Mouse (Mus musculus) layer of hippocampus, adult 18-20 months (tissue): ENCODE measurements around the gene B3gnt9. TPM values are rescaled to one million over a fixed set of nuclear protein-coding genes. Genes with fewer than 3 reads are reported as not detected.
"Not testable (repeated sequence)": the region's sequence is repeated elsewhere in the genome, so short reads cannot be mapped to it uniquely, and the experiment has no call there.

Experiments used
- DNase-seq, 2 experiments: peaks; one replicate each; pipeline ENCODE4 v3.0.0; 2022; ENCODE audit warnings: low spot score in 2 of 2
- long read RNA-seq: library from polyadenylated mRNA; stranded (forward); transcript quantifications from one replicate; pipeline ENCODE4 v2.0.0, GENCODE M21; 2021
- total RNA-seq, 2 experiments: library from RNA; stranded (reverse); gene quantifications; 2 replicates each; pipeline ENCODE4 v1.2.3; 2021

Gene B3gnt9
- 1 to 10 TPM; 3.3 to 3.8 TPM for total RNA-seq
- long read RNA-seq, partial matches to known transcripts = 0 of 3 reads
- long read RNA-seq, other reads (novel, unspliced or antisense) = 0 of 3 reads

DNA sequence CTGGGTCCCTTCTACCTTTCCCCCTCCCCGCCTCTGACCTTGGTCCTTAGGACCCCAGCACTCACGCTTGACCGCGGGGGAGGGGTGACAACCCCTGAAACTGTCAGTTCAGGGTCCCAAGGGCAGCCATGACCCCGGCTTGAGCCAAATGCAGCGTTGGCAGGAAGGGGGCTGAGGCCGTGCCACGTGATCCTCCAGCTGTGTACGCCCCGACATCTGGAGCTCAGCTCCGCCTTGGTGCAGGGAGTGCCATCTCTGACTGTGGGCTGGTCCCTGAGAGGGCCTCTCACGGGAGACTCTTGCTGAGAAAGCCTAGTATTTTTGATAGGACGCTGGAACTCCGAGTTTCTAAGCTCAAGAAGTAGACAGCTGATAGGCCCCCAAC is at the start of gene B3gnt9:
TSS of gene B3gnt9 (minus strand) at position 188 of the 385 bp plus-strand sequence.
- peak in 1 of 2 experiments; percentile 44 for DNase-seq

DNA sequence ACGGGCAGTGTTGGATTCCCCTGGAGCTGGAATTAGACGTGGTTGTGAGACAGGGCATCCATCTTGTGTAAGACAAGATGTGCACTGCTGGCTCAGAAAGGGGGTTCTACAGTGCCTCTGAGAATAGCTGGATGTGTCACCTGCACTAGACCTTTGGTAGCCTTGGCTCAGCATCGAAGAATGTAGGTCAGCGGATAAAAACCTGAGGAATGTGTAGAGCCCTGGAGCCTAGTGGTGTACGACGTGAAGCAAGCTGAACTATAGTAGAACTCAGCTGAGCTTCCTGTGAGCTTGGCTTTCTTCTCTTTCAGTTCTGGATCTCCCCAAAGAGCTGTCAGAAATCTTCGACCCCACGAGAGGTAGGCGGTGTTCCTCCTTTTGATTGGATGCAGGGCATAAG is 48.9 kb upstream of the B3gnt9 start:
- DNase-seq = no peak

DNA sequence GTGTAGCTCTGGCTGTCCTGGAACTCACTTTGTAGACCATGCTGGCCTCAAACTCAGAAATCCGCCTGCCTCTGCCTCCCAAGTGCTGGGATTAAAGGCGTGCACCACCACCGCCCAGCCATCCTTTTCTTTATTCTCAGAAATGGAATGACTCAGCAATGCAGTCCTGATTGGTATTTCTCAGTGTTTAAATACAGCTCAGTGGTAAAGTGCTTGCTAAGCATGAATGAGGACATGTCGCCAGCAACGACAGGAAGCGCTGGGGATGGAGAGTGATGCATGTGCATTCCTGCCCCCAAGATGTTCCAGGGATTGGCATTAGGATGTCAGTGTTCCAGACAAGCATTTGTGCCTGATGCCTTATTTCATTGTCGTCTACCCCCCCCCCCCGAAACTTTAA is 48.4 kb upstream of the B3gnt9 start:
- DNase-seq = no peak

DNA sequence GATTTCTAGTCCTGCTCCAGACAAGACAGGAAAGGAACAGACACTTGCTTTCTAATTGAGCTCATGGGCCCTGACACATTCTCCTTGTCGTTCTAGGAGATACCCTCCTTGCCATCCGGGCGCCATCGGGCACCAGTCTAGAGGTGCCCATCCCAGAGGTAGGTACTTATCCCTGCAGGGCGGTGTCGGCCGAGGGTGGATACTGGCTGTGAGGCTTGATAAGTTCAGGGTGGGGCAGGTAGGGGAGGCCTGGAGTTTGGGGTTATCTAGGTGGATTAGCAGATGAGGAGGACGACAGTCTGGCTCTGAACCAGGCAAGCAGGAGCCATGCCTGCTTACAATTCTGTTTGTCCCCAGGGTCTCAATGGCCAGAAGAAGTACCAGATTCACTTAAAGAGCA is 45.0 kb upstream of the B3gnt9 start:
- no peak for DNase-seq

DNA sequence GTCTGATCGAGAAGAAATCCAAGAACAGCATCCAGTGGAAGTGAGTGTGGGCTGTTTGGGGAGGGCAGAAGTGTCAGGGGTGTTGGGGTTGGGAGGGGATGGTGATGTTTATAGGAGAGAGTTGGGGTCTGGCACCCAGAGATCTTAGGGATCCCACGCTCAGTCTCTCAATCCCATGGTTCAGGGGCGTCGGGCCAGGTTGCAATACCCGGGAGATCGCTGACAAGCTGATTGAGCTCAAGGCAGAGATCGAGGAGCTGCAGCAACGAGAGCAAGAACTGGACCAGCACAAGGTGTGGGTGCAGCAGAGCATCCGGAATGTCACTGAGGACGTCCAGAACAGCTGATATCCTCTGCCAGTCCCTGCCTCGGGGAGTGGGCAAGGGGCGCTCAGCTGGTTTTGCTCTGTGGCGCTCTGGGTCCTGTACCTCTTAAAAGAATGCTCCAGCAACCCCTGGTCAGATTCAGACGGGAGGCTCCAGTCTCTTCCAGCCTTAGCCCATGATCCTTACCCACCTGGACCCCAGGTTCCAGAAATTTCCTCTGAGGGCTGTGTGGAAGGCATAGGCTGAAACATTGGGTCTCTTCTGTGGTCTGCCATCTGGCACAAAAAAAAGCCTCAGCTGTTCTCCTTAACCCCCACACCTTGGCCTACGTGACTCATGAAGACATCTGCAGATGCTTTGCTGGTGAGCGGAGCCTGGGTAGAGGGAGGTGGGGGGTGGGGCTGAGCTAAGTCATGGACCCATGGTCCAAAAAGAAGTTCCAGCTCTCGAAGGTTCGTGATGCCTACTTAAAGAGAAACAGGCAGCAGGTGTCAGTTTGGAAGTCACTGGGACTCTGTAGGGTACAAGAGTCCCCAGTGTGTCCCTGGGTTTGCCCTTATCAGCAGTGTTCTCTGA is 43.6 kb upstream of the B3gnt9 start:
- no peak for DNase-seq

DNA sequence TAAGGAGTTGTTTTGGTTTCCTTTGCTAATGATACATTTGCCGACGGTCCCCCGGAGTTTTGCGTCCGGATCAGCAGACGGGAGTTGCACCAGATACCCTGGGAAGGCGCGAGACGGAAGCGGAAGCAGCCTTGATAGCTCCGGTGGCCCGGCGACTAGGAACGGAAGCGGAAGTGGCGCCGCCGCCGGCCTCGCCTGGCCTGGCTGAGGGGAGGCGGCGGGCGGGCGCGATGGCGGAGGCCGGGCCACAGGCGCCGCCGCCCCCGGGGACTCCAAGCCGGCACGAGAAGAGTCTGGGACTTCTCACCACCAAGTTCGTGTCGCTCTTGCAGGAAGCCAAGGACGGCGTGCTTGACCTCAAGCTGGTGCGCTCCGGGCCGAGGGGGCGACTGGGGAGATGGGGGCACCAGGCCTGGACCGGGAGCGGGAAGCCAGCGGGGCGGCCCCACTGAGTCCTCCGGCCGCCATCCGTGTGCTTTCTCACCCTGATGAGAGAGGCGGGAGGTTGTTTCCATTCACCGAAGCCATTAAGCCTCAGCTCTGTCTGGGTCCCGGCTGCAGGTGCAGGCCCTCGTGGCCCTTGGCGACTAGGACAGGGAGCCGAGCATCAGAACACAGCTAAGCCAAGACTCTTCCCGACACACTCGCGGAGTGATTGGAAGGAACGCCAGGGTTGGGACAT is 42.7 kb upstream of the B3gnt9 start, which contains the start of gene E2f4:
TSS of gene E2f4 (plus strand) at position 153 of the 682 bp plus-strand sequence.
- peak; percentile 92 to 95 for DNase-seq

DNA sequence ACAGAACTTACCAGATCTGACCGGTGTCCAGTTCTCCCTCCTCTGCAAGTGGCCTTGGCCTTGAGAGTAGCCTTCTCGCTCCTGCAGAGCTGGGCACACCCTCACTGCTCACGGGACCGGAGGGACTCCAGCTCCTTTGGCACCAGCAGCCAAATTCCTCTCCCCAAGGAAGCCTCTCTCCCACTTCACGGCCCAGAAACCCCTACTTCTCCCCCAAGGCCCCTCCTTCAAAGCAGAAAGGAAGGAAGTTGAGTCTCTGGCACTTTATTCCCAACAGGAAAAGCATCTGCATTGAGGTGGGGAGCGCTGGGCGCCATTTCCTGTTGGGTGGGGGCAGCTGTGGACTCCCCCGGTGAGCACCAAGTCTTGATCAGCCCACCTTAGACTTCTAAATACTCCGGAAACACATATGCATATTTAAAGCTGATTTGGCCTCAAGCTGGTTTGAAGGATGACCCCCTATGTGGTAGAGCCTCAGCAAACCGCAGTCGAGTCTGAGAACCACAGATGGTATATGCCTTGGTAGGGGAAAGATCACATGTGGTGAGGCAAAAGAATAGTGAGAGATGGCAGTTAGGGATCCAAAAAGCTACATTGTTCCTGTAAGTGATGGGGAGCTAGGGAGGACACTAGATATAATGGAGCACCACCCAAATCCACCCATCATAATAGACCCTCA is 41.1 kb upstream of the B3gnt9 start, which contains the start of gene Exoc3l:
TSS of gene Exoc3l (minus strand) at position 207 of the 679 bp plus-strand sequence.
- DNase-seq = no peak

DNA sequence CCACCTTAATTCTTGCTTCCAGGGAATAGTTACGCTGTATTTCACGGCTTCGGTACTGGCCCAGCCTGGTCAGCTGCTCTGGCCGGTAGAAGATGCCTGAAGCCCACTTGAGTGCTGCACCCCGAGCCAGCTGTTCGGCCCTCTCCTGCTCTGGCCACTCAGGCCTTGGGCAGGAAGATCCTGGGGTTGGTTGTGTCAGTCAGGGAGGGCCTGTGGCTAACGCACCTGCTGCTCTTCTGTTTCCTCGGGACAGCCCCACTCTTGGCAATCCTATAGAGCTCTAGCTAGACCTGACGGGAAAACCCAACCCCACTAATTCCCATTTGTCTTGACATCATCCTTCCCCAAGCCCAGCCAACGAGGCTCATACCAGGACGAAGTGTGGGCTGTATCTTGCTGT is 40.3 kb upstream of the B3gnt9 start:
- no peak for DNase-seq

DNA sequence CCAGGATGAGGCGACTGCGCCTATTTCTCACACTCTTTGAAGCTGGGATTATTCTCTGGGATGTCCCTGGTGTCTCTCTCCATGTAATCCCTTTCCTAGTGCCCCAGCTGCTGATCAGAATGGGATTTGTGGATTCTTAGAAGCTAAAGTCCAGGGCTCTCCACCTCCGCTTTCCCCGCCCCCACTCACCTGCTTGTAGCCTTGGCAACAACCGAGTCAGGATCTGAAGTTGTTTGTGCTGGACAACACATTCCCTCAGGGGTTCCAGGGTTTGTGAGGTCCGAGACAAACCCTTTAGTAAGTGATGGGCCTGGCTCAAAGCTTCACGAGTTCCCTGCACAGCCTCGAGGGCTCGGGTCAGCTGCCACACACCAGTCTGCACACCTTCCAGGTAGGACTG is 39.8 kb upstream of the B3gnt9 start:
- DNase-seq = no peak

DNA sequence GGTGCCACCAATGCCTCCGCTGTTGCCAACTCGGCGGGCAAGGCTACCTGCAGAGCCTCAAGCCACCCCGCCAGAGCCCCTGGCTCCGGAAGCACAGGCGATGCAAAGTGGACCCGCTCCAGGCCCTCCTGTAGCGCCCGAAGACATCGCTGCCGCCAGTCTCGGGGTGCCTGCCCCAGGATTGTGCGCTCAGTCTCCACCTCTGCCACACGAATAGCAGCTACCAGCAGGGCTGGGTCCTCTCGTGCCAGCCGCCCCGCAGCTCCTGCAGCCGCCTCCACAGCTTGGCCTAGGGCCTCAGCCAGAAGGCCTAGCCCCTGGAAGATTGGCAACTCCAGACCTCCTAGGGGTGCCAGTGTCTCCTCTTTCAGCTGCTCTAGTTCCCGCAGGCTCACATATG is 38.5 kb upstream of the B3gnt9 start:
- DNase-seq = no peak

DNA sequence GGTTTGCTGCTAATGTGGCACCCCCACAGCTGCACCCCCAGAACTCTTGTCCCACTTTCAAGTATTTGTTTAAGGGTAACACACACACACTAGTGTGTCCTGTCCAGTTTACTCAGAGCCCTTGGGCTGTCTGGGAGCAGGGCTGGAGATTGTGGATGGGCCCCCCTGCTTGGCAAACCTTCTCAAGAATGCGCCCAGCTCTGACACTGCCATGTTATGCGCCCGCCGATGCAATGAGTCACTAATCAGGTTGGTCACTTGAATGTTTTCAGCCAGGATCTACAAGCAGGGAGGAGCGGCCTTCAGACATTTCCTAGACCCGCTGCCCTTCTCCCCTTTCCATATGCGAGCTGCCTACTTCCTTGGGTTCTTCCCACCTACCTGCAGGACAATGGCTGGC is 37.5 kb upstream of the B3gnt9 start:
- DNase-seq = no peak

DNA sequence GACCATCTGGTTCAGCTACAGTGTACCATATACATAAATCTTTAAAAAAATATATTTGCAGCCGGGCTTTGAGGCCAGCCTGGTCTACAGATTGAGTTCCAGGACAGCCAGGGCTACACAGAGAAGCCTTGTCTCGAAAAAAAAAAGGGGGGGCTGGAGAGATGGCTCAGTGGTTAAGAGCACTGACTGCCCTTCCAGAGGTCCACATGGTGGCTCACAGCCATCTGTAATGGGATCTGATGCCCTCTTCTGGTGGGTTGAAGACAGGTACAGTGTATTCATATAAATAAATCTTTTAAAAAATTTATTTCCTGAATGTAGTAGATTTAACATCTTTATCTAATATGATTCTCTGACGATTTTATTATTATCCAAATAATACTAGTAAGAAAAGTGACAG is 36.8 kb upstream of the B3gnt9 start:
- not testable (repeated sequence) for DNase-seq

DNA sequence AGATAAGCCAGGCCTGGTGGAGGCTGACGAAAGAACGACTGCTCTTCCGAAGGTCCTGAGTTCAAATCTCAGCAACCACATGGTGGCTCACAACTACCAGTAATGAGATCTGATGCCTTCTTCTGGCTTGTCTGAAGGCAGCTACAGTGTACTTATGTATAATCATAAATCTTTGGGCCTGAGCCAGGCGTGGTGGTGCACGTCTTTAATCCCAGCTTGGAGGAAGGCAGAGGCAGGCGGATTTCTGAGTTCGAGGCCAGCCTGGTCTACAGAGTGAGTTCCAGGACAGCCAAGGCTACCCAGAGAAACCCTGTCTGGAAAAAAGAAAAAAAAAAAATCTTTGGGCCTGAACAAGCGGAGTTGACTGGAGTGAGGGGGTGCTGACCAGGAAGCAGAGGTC is 36.4 kb upstream of the B3gnt9 start:
- not testable (repeated sequence) for DNase-seq

DNA sequence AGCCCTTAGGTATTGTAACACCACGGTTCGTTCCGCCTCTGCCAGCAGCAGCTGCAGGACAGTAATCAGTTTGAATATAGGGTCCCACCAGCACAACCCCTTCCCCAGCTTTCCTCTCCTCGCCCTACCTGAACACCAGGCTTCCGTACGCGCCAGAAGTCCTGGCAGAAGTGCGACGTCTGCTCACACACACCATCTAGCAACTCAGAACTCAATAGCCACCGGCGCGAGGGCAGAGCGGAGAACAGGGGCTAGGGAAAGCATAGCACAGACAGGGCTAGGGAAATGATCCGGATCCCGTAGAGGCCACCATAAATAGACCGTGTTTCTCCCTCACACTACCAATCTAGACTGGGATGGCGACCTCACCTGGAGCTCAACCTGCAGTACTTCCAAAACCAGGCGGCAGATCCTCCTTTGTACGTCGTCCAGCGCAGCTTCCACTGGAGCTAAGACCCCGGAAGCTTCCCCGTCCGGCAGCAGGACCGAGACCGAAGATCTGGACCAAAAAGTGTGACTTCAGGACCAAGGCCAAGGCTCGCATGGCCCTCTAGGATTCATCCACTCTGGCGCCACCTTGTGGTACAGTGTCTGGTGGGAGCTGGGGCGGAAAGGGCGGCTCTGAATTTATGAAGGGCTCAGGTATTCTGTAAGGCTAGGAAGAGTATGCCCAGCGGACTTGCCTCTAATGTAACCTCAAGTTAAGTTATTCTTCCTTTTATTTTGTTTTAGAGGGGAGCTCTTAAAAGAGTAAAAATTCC is 35.8 kb upstream of the B3gnt9 start:
- DNase-seq = peak; percentile 59 to 79

DNA sequence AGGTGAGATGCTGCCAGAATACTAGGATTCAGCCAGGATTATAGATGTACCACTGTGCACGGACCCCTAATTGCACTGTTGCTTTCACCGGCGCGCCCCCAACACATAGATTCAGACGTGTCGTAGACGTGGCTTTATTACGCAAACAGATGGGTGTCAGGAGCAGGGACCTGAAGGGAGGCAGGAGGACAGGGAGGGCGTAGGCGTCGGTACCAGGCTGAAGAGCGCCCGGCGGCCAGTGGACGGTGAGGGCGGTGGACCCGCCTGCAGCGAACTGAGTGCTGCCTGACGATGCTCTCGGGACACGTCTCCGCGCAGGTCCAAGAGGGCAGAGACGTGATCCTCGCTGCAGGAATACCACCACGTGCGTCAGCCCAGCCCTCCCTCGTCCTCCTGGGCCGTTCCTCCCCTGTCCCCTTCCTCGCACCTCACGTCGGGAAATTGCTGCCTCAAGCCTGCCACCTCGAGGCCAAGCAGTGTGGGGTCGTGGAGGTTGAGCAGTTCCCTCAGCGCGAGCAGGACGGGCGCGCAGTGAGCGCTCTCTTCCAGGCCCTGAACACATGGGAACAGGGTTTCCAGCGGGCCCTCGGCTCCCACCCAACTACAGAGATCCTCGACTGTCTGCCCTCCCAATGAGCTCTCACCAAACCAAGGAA is 35.0 kb upstream of the B3gnt9 start, which contains the start of gene 4931428F04Rik:
TSS of gene 4931428F04Rik (minus strand) at position 60 of the 656 bp plus-strand sequence.
- peak in 1 of 2 experiments; percentile 54 for DNase-seq

DNA sequence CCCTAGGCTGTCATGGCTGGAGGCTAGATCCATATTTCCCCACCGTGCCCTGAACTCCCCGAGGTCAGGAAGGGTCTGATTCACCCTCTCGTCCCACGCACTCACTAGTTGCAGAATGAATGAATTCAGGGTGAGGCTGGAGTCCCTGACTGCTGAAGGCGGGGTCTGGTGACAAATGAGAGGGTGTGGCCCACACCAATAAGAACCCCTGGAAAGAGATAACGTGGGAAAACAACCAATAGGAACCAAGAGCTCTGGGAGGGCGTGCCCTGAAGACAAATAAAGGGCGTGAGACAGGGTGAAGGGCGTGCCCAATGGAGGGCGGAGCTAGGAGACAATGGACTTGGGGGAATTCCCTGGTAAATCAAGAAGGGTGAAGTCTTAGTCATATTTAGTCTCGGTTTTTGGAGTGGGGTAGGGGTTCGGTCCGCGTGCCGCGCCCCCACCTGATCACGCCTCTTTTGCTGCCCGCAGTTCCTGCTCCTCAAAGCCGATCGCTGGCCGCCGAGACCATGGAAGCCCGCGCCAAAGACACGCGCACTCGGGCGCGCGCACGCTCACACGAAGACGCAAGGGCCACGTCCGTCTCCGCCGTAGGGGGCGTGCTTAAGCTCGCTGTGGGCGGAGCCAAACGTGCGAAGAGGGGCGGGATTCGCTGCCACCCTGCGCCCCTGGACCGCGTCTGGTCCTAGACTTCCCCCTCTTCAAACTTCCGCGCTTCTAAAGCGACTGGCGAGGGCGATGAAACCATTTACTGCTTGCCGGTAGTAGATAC is 34.2 kb upstream of the B3gnt9 start:
- DNase-seq = peak; percentile 92 to 96

DNA sequence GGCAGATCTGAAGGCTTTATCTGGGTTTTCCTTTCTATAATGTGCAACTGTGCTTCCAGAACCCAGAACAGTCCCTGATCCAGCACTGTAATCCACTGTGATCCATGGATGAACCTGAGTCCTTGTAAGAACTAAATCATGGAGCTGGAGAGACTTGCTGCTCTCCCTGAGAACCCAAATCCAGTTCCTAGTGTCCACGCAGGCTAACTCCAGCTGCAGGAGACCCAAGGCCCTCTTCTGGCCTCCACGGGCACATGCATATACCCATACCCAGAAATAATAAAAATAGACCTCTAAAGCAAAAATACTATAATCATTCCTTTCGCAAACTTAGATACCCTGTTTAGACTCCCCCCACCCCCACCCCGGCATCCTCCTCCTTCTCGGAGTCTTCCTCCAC is 33.3 kb upstream of the B3gnt9 start:
- no peak for DNase-seq

DNA sequence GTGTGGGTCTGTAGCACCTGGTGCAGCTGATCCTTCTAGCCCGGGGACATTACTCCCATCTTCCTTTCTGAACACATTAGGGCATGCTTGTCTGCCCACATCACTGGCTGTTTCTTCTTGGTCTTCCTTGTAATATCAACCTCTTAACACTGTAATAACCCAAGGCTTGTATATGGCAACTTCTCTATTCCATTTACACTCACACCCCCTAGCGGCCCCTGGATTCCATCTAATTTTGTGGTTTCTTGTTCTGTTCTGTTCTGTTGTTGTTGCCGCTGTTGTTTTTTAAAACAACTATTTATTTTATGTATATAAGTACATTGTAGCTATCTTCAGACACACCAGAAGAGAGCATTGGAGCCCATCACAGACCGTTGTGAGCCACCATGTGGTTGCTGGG is 32.0 kb upstream of the B3gnt9 start:
- no peak for DNase-seq

DNA sequence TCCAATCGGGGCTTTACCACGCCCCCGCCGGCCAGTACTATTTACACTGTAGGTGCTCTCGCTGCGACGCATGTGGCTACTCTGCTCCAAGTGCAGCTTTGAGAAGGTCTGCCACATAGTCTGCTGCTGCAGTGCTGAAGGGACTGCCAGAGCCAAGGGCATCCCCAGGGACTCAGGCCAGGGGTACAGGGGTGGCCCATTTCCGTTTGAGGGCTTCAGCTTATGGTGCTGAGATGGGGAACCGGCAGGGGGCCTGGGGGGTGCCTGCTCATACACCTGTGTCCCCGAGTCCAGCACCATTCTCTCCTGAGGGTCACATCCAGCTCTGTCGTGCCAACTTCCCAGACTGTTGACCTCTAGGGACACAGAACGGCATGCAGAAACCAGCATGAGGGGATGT is 30.6 kb upstream of the B3gnt9 start:
- no peak for DNase-seq
